Mouse (Mus musculus) midbrain, embryonic 11.5 days (tissue): ENCODE results near the gene Gla. TPM values are rescaled to one million over a fixed set of nuclear protein-coding genes. Genes with fewer than 3 reads are reported as not detected.
A peak's percentile ranks its signal among the peaks of the same experiment; 100 is the strongest.

Source experiments
- ATAC-seq: fragments of 200-750 bp; cut with Nextera tagmentation; 2 replicates; pipeline ENCODE4 v1.8.0; 2017; ENCODE audit warnings: moderate TSS enrichment, moderate library complexity; ENCODE audit not compliant: low FRiP score
- DNase-seq: peaks from one replicate; pipeline ENCODE4 v3.0.0; 2015; ENCODE audit warnings: low spot score; ENCODE audit errors: missing footprints
- H3K27ac ChIP-seq: fragments of 300-500 bp; sonication (generic); 2 replicates; pipeline ENCODE4 v1.5.1; 2014; ENCODE audit warnings: low read depth, low read length
- H3K27me3 ChIP-seq: fragments of 300-500 bp; sonication (generic); 2 replicates; pipeline ENCODE4 v1.6.1; 2014; ENCODE audit warnings: mild to moderate bottlenecking, low read length, moderate library complexity, mixed read lengths; ENCODE audit not compliant: control insufficient read depth, insufficient read depth
- H3K36me3 ChIP-seq: fragments of 300-500 bp; sonication (generic); 2 replicates; pipeline ENCODE4 v1.6.1; 2014; ENCODE audit warnings: mild to moderate bottlenecking, low read length, moderate library complexity, mixed read lengths; ENCODE audit not compliant: control insufficient read depth, insufficient read depth
- H3K4me1 ChIP-seq: fragments of 300-500 bp; sonication (generic); 2 replicates; pipeline ENCODE4 v1.6.1; 2014; ENCODE audit warnings: low read length; ENCODE audit not compliant: control insufficient read depth, insufficient read depth
- H3K4me2 ChIP-seq: fragments of 300-500 bp; sonication (generic); 2 replicates; pipeline ENCODE4 v1.6.1; 2014; ENCODE audit warnings: mild to moderate bottlenecking, moderate library complexity
- H3K4me3 ChIP-seq: fragments of 300-500 bp; sonication (generic); 2 replicates; pipeline ENCODE4 v1.5.1; 2014; ENCODE audit warnings: low read depth, low read length
- H3K9ac ChIP-seq: fragments of 300-500 bp; sonication (generic); 2 replicates; pipeline ENCODE4 v1.6.1; 2014; ENCODE audit warnings: low read length
- H3K9me3 ChIP-seq: fragments of 300-500 bp; sonication (generic); 2 replicates; pipeline ENCODE4 v1.6.1; 2016; ENCODE audit warnings: low read length; ENCODE audit not compliant: control insufficient read depth
- WGBS: fragments of 180-500 bp; shearing (Covaris S2); extraction: QIAGEN DNeasy Blood & Tissue Kit; methylation state at CpG from one replicate; pipeline ENCODE4 v1.1.7; 2014; 5-methylcytosine and 5-hydroxymethylcytosine counted together
- polyA plus RNA-seq: library from polyadenylated mRNA; unstranded; fragments of >200 nt; fragmentation: Nextera tagmentation; extraction: Ambion mirVana; gene quantifications from 2 replicates; pipeline ENCODE4 v1.2.1, GENCODE M21; 2014

The Gla gene
- polyA plus RNA-seq, 1 experiment from 2014 or later = 3.5 TPM

- Histone ChIP-seq H3K4me2 (no peak overlapping the region), H3K27me3 (peaks cover 11% of the 10 kb centered on the region; the same call in 1 of the 2 replicates), H3K9ac (no peak overlapping the region), H3K4me3 (no peak overlapping the region), H3K4me1 (no peaks in the 10 kb centered on the region), H3K36me3 (no peaks in the 10 kb centered on the region), H3K9me3 (no peaks in the 10 kb centered on the region), H3K27ac (no peak overlapping the region)
- DNase-seq (no peak), ATAC-seq (no peak)
- 89% methylated on average over 4 of the region's 4 CpGs for WGBS
Observed at GRCm38 (mm10) chrX:134623350-134623749, 22.4 kb upstream of the Gla start.

DNA sequence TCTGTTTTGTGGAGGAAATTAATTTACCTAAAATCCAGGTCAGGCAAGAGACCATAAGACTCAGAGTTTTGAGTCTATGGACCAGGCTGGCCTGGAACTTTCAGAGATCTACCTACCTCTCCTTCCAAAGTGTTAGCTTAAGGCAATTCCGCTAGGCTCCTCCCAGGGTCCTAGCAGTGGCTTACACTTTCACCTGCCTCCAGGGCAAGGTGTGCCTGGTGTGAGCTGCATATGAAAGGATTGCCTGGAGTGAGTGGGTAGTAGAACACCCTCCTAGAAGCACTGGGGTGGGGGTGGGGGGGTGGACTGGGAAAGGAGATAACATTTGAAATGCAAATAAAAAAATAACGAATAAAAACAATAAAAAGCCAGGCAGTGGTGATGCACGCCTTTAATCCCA lies 20.8 kb upstream of the Gla start:
- no peak overlapping the region for H3K9ac ChIP-seq
- WGBS = 83% methylated on average over 3 of the region's 3 CpGs
- H3K27me3 ChIP-seq = peaks cover 15% of the 10 kb centered on the region; the same call in 1 of the 2 replicates
- no peaks in the 10 kb centered on the region for H3K36me3 ChIP-seq
- H3K4me1 ChIP-seq = no peaks in the 10 kb centered on the region
- no peak overlapping the region for H3K4me2 ChIP-seq
- DNase-seq (peak; percentile 28), ATAC-seq (no peak)
- H3K9me3 ChIP-seq = no peaks in the 10 kb centered on the region
- no peak overlapping the region for H3K27ac ChIP-seq
- H3K4me3 ChIP-seq = no peak overlapping the region

DNA sequence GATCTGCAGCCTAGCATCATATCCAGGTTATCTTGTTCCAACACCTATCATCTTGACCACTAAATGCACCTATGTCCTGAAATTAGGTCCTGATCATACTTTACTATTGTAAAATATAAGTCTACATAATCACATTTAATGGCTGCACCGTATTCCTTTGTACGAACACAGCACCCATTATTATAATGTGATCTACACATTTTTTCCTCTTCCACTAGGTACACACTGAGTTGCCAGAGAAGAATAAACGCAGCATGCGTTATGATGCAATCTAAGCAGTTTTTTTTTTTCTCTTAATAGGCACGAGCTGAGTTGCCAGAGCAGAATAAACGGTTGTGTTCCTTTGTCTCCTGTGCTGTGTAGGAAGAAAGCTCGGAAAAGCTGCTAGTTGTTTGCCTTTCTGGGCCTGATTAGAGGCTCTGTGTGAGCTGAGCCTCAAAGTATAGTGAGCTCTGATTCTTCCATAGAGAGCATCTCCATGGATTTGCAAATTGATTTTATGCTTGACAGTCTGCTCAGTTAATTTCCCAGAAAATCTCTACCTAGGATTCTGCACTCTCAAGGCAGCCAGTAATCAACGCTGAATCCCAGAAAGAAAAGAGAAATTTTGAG lies 19.4 kb upstream of the Gla start:
- Histone ChIP-seq H3K4me2 (peak overlapping the region; percentile 18; the same call in 1 of the 2 replicates), H3K4me3 (no peak overlapping the region), H3K27ac (peak overlapping the region; percentile 55), H3K9me3 (no peaks in the 10 kb centered on the region), H3K36me3 (no peaks in the 10 kb centered on the region), H3K27me3 (peaks cover 15% of the 10 kb centered on the region; the same call in 1 of the 2 replicates), H3K9ac (no peak overlapping the region), H3K4me1 (no peaks in the 10 kb centered on the region)
- 37% methylated on average over 8 of the region's 8 CpGs for WGBS
- DNase-seq = peak; percentile 87
- peak; percentile 85 for ATAC-seq

DNA sequence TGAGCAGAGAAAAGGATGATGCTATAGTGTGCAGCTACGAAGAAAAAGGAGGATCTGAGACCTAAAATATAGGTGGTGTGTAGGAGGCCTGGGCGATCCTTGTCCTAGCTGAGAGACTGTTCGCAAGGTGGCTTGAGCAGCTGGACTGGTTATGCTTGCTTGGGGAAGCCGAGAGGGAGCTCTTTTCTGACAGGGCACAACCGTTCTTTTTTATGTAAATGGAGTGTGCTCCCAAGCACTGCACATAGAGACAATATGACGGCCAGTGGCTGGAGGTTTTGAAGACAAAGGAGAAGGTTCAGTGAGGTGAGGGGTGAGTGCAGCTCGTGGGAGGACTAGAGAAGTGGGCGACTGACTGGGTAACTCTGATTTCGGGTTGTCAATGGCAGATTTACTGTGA lies 18.8 kb upstream of the Gla start:
- DNase-seq = no peak
- Histone ChIP-seq H3K9me3 (no peaks in the 10 kb centered on the region), H3K9ac (no peak overlapping the region), H3K4me1 (no peaks in the 10 kb centered on the region), H3K4me3 (no peak overlapping the region), H3K4me2 (peak overlapping the region; percentile 18; the same call in 1 of the 2 replicates), H3K27me3 (peaks cover 15% of the 10 kb centered on the region; the same call in 1 of the 2 replicates), H3K27ac (peak overlapping the region; percentile 55), H3K36me3 (no peaks in the 10 kb centered on the region)
- WGBS = 34% methylated on average over 9 of the region's 9 CpGs
- ATAC-seq = peak; percentile 69

DNA sequence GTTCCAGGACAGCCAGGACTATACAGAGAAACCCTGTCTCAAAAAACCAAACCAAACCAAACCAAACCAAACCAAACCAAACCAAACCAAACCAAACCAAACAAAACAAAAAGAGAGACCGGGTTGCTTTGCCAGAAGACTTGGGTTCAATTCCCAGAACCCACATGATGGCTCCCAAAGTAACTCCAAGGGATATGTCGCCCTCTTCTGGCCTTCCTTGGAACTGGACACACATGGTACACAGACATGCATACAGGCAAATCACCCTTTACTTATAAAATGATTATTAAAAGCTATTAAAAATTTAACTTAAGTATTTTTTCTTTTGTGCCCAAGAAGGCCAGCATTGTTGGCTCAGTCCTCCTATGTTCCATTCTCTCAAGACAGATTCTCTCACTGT lies 13.4 kb upstream of the Gla start:
- 0 out of 2 replicates have a peak, but pooled peaks cover 3% of the 10 kb centered on the region for H3K27me3 ChIP-seq
- WGBS = 48% methylated on average over 2 of the region's 2 CpGs
- H3K27ac ChIP-seq = no peak overlapping the region
- ATAC-seq (no peak), DNase-seq (no peak)
- H3K9me3 ChIP-seq = no peaks in the 10 kb centered on the region
- H3K9ac ChIP-seq = no peak overlapping the region
- no peak overlapping the region for H3K4me3 ChIP-seq
- H3K4me2 ChIP-seq = no peak overlapping the region
- no peaks in the 10 kb centered on the region for H3K36me3 ChIP-seq
- no peaks in the 10 kb centered on the region for H3K4me1 ChIP-seq

DNA sequence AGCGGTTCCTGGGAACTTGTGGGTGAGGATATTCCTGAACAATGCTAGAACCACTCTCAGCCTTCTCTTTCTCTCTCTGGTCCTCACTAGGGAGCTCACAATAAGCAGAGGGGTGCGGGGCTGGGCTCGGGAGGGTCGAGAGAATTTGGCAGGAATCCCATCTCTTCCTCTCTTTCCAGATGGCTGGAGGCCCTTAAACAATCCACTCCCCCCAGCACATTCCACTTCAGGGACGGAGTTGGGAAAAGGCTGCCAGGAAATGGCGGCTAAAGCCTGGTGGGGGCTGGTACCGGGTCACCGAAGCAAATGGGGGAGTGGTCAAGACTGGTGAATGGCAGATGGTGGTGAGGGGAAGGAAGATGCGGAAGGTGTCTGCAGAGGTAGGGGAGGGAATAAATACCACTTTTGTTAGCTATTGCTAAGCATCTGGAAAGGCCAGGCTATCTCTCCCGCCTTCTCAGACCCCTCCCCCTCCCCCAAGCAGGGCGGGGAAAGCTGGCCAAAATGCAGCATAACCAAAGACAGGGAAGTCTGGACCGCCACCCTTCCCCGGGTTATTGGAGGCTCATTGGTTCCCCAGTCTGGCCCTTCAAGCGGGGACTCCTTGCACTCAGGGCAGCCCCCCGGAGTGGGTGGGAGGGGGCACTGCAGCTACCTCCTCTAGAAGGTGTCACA lies 11.5 kb upstream of the Gla start:
- Histone ChIP-seq H3K4me1 (no peaks in the 10 kb centered on the region), H3K9me3 (no peaks in the 10 kb centered on the region), H3K27ac (peak overlapping the region; percentile 54), H3K9ac (peak overlapping the region; percentile 51), H3K36me3 (no peaks in the 10 kb centered on the region), H3K4me2 (peak overlapping the region; percentile 39), H3K4me3 (peak overlapping the region; percentile 15), H3K27me3 (no peaks in the 10 kb centered on the region)
- 19% methylated on average over 13 of the region's 15 CpGs for WGBS
- ATAC-seq (peak; percentile 88), DNase-seq (peak; percentile 91)

- Histone ChIP-seq H3K4me2 (no peak overlapping the region), H3K9me3 (no peaks in the 10 kb centered on the region), H3K27ac (no peak overlapping the region), H3K9ac (no peak overlapping the region), H3K36me3 (no peaks in the 10 kb centered on the region), H3K4me1 (no peaks in the 10 kb centered on the region), H3K27me3 (no peaks in the 10 kb centered on the region), H3K4me3 (no peak overlapping the region)
- 81% methylated on average over 4 of the region's 4 CpGs for WGBS
- no peak for ATAC-seq
- no peak for DNase-seq
Observed at GRCm38 (mm10) chrX:134610984-134611383, 10.1 kb upstream of the Gla start.

DNA sequence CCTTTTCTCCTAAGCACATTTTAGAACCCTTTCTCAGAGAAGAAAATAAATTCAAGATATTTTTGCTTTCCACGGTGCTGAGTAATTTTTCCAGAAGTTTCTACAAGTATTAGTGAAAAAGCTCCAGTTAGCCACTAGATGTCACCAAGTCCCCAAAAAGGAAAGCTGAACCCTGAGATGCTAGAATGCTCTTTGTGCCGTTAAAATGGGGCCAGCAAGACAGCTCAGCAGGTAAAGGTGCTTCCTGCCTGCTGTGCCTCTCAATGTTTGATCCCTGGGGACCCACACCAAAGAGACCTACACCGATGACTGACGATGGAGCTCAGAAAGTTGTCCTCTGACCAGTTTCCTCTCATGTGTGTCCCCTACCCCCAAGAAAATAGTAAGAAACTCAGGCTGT lies 8.5 kb upstream of the Gla start:
- no peak overlapping the region for H3K27ac ChIP-seq
- ATAC-seq (no peak), DNase-seq (no peak)
- no peaks in the 10 kb centered on the region for H3K4me1 ChIP-seq
- no peaks in the 10 kb centered on the region for H3K27me3 ChIP-seq
- no peaks in the 10 kb centered on the region for H3K36me3 ChIP-seq
- WGBS = 46% methylated on average over 4 of the region's 4 CpGs
- H3K9me3 ChIP-seq = no peaks in the 10 kb centered on the region
- no peak overlapping the region for H3K9ac ChIP-seq
- H3K4me2 ChIP-seq = no peak overlapping the region
- H3K4me3 ChIP-seq = no peak overlapping the region

DNA sequence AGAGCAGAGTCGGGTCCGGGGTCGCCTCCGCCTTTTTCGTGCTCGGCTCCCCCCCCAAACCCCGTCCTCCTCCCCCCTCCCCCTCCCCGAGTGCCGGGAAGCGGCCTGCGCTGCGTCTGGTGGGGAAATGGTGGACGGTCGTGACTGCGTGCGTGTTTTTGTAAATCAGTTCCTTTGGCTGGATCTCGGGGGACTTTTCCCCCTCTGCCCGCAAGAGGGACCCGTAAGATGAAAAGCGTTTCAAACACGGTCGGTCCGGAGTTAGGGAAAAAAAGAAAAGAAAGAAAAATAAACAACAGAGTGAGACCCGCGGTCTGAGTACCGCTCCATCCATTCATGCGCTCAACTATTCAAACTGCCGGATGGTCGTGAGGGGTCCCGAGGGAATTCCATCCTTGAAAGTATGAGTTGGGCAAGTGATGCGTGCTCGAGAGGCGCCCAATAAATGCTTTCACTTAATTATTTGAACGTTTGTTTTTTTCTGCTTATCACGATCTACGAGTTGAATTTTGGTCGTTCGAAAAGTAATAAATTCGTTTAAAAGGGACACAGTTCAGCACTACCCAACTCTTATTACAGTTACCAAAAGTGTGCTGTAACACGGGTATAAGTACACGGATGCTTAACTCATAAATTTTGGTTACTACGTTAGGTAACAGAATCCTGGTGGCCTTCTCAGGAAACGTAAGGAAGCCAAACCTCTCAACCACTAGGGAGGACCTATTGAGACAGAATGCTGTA lies 625 bp upstream of the Gla start:
- H3K27me3 ChIP-seq = no peaks in the 10 kb centered on the region
- H3K36me3 ChIP-seq = no peaks in the 10 kb centered on the region
- peak overlapping the region; percentile 84 for H3K27ac ChIP-seq
- peak overlapping the region; percentile 43 for H3K4me2 ChIP-seq
- peak; percentile 86 for DNase-seq
- peak; percentile 88 for ATAC-seq
- WGBS = 21% methylated on average over 42 of the region's 43 CpGs
- peak overlapping the region; percentile 48 for H3K4me3 ChIP-seq
- H3K9me3 ChIP-seq = no peaks in the 10 kb centered on the region
- peak overlapping the region; percentile 54 for H3K9ac ChIP-seq
- H3K4me1 ChIP-seq = 0 out of 2 replicates have a peak, but pooled peaks cover 5% of the 10 kb centered on the region
